Mouse (Mus musculus) layer of hippocampus, adult 2 months (tissue): ENCODE data around the gene Fam189a1. TPM values are rescaled to one million over a fixed set of nuclear protein-coding genes. Genes with fewer than 3 reads are reported as not detected.

ENCODE experiments used
- DNase-seq, 2 experiments: peaks; one replicate each; pipeline ENCODE4 v3.0.0; 2022; ENCODE audit warnings: low spot score in 2 of 2
- H3K27ac ChIP-seq: fragments of 200-600 bp; 2 replicates; pipeline ENCODE4 v1.8.1; 2022
- H3K4me3 ChIP-seq: fragments of 200-600 bp; 2 replicates; pipeline ENCODE4 v1.8.1; 2022; ENCODE audit warnings: mild to moderate bottlenecking
- CTCF ChIP-seq: fragments of 200-600 bp; conservative IDR thresholded peaks from 2 replicates; pipeline ENCODE4 v1.8.1; 2022; ENCODE audit warnings: antibody characterized with exemption, mild to moderate bottlenecking, moderate library complexity
- total RNA-seq, 2 experiments: library from RNA; stranded (reverse); gene quantifications; 2 replicates each; pipeline ENCODE4 v1.2.3; 2021

Fam189a1 gene
- total RNA-seq, 2 experiments from 2014 or later = 63.6 to 66.3 TPM

DNA sequence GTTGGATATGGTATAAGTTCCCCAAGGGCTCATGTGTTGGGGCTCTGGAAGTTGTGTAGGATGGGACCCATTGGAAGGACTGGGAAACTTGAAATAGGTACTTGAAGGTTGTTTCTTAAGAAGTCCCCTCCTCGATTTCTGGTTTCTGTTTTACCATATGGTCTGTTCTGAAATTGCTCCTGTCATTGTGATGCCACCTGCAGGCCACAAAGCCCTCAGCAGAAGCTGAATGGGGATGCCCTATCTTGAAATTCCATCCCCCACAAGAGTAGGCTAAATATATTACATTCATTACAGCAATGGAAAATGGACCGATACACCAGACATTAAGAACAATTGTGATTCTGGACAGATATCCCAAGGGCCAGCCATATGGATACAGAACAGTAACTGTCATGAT, 246.2 kb downstream of the Fam189a1 start:
- TF ChIP-seq CTCF = peak; percentile 38
- H3K4me3 ChIP-seq = no peak overlapping the region
- no peak for DNase-seq
- H3K27ac ChIP-seq = no peak overlapping the region

DNA sequence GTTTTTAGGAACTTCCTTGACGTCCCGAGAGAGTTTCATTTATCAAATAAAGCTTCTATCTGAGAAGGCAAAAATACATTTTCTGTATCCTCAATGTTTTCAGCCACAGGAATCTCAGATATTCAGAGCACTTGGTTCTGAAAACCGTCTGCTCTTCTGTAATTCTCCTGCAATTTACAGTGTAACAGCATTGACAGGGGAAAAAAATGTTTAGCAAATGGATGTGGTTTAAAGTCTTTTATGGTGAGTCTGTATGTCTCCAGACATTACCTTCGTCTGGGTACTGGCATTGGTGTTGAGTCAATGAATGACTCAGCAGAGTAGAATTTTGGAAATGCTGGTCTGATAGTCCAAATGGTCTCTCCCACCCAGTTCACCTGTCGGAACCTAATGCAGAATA, 249.4 kb downstream of the Fam189a1 start:
- H3K27ac ChIP-seq = no peak overlapping the region
- TF ChIP-seq CTCF = no peak
- DNase-seq = no peak
- H3K4me3 ChIP-seq = no peak overlapping the region

DNA sequence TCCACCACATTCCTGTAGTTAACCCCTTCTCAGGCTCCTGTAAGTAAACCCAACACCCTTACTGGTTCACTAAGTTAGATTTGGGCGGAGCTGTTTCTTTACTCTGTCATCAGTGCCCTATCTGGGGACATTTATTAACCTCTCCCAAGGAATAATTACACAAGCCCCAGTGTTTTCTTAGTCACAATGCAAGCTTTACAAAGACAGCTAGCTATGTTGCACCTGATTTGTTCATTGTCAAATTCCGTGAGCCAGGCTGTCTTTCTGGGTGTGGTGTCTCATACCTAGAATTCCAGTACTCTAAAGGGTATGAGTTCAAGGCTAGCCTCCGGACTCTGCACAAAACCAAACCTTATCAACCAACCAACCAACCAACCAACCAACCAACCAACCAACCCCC, 250.9 kb downstream of the Fam189a1 start:
- no peak for DNase-seq
- no peak for TF ChIP-seq CTCF

DNA sequence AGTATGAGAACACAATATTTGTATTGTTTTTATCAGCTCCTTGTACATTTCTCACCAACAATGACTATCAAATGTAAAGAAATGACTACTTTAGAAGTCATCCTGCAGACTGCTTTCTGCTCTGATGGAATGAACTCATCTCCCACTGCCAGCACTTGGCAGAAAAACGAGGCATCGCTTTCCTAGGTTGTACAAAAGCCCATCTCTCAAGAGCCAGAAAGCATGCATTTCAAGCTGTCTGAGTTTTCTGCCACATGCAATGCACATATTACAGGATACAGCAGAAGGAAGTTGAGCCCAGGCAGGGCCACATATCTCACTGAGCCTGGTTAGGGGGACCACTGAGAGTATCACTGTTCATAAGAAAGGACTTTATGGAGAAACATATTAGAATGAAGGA, 256.1 kb downstream of the Fam189a1 start:
- no peak for DNase-seq
- Histone ChIP-seq H3K4me3 (no peak overlapping the region), H3K27ac (no peak overlapping the region)
- no peak for TF ChIP-seq CTCF

More for the DNA sequence above, 250.9 kb downstream of the Fam189a1 start:
- no peak overlapping the region for H3K27ac ChIP-seq
- no peak overlapping the region for H3K4me3 ChIP-seq

DNA sequence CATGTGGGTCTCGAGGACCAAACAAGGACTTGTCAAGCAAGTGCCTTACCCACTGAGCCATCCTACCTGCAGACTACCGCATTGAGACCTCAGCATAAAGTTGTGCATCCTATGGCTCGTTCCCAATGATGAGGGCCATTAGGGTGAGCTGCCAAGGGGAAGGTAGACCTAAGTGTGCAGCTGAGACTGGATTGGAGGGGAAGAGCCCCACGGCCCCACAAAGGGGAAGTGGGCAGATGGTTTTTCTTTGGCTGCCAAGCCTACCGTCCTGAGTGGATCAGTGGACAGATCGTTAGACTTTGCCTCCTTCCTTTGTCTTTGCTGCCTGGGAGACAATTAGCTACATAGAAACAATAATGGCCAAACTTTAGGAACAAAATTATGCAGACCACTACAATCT, 259.8 kb downstream of the Fam189a1 start:
- no peak for DNase-seq
- H3K4me3 ChIP-seq = no peak overlapping the region
- H3K27ac ChIP-seq = no peak overlapping the region
- no peak for TF ChIP-seq CTCF

DNA sequence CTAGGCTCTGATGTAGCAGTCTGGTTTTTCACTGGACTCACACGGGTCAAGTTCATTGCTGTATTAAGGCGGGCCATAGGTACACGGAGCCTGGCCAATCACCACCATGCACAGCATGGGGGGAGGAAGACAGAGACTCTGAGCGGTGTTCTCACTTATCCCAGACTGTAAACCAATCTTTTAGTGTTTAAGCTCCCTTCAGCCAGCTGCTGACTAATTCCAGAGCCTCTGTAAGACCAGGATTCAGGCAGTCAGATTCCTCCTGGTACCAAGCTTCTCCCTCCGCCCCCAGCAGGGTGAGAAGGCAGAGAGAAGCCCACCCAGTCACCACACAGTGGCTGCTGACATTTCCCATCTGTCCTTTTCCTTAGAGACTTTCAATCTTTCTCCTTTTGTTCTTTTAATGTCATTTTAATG, 260.7 kb downstream of the Fam189a1 start:
- TF ChIP-seq CTCF = no peak
- DNase-seq = no peak
- peak overlapping the region; percentile 46 for H3K27ac ChIP-seq
- no peak overlapping the region for H3K4me3 ChIP-seq

DNA sequence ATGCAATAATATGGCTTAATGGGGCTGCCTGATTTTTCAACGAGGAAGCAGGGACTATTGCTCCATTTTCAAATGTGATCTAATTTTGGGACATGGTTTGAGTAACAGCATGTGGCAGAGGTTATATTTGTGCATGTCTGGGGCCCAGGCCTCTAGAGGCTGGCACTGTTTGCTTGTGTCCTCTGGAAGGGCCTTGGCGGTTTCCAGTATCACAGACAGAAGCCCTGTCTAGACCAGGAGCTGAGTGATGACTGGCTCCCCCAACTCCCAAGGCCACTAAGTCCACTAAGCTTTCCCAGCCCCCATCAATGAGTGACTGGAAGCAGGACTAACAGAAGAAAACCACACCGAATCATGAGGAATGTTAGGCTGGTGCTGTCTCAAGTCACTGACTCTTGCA, 265.2 kb downstream of the Fam189a1 start:
- DNase-seq = no peak
- no peak for TF ChIP-seq CTCF
- Histone ChIP-seq H3K4me3 (no peak overlapping the region), H3K27ac (no peak overlapping the region)

DNA sequence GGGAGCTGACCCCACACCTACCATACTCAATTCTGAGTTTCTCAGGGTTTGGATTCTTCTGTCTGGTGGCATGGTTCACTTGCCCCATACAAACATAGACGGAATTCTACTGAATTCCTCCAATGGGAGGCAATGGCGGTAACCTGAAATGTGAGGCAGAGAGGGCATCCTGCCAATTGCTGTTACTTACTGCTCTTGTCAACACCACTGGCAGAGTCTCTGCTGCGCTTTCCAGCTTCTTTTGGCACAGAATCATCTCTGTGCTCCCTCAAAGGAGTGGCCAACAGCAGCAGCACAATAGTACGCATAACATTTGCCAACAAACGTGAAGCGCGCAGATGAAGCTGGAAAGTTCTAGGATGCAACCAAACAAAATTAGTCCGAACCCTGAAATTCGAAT, 266.5 kb downstream of the Fam189a1 start:
- DNase-seq = peak; percentile 46 to 56
- no peak for TF ChIP-seq CTCF
- H3K4me3 ChIP-seq = no peak overlapping the region

DNA sequence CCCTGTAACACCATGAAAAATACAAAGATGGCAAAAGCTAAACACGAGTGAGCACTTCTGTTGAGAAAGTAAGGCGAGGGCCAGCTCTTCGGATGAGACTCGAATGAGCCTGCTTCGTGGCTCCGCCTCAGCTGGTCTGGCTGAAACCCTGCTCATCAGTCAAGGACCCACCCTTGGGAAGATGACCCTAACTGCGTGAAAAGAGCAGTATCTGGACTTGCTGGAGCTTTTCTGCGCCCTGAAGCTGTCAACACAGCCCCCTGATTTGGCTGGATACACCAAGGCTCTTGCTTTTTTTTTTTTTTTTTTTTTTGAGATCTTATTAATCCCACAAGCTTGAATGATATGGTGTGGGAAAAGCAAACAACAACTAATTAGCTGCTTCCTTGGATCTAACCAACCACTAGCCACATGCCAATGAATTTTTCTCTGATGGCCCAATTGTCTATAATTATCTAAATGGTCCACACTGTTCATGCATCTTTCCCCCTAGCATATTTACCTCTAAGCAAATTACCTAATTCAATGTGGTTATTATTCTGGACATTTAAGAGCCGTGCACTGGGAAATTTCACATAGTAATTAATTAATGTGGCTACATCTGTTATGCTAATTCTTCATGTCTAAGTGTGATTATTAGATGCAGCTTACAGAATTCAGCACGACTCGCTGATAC, 272.0 kb downstream of the Fam189a1 start:
- Histone ChIP-seq H3K4me3 (no peak overlapping the region), H3K27ac (no peak overlapping the region)
- no peak for TF ChIP-seq CTCF
- DNase-seq = no peak

More for the DNA sequence above, 266.5 kb downstream of the Fam189a1 start:
- H3K27ac ChIP-seq = no peak overlapping the region

DNA sequence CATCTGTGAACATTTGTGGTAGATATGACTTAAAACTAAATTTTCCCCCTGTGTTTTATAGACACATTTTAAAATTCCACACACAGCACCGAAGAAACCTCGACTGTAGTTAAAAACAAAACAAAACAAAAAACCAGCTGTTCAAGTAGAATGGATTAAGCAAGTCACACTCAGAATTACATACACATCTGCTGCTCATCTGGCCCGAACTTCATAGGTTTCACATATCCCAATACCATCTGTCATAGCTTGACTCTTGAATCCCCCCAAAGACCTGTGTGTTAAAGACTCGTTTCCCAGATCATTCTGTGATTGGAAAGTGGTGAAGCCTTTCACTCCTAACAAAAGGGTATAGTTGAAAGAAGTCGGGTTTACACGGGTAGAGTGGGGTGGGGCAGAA, 274.1 kb downstream of the Fam189a1 start:
- Histone ChIP-seq H3K27ac (no peak overlapping the region), H3K4me3 (no peak overlapping the region)
- no peak for DNase-seq
- no peak for TF ChIP-seq CTCF

DNA sequence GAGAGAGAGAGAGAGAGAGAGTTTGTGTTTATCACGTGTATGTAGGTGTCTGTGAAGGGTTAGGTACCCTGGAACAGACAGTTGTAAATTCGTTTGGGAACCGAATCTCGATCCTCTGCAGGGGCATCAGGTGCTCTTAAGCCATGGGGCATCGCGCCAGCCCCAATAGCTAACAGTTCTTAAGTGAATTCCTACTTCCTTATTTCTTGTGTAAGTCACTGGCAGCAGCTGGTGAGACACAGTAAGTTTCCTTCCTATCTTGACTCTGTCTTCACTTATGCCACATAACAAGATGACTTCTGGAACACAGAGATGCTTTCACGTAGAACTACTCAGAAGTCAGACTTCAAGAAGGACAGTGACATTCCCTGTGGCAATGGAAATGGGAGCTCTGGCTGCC, 275.0 kb downstream of the Fam189a1 start:
- H3K27ac ChIP-seq = no peak overlapping the region
- H3K4me3 ChIP-seq = no peak overlapping the region
- DNase-seq = no peak
- TF ChIP-seq CTCF = no peak

DNA sequence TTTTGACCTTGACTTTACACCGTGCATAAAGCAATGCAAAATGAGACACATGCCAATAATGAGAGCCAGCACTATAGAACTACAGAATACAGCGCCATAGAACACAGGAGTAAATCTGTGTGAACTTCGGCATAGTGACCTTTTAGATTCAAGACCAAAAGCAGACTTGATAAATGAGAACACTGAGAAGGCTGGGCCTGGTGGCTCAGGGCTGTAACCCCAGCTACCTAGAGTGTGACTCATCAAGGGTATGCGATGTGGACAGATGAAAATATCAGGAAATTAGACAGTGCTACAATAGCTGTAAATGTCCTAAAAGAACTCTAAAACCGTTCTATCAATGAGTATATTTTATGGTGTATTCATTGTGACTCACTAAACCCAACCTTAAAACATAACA, 276.0 kb downstream of the Fam189a1 start:
- Histone ChIP-seq H3K27ac (no peak overlapping the region), H3K4me3 (no peak overlapping the region)
- DNase-seq = no peak
- no peak for TF ChIP-seq CTCF

DNA sequence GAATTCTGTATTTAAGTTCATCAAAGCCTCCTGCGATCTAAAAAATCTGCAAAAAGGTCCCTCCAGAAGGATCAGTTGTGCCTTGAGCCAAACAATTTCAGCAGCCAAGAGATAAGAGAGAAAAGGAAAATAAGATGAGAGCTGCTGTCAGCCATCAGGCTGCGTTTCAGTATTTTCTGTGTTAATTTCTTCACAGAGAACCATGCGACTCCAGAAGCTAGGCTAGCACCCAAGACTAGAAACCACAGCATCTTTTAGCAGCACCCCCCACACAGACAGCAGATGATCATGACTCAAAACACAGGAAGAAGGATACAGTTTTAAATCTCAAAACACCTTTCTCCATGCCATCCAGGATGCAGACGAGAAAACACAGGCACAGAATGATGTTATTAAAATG, 281.4 kb downstream of the Fam189a1 start:
- Histone ChIP-seq H3K4me3 (no peak overlapping the region), H3K27ac (peak overlapping the region; percentile 28)
- no peak for TF ChIP-seq CTCF
- peak in 1 of 2 experiments; percentile 42 for DNase-seq

DNA sequence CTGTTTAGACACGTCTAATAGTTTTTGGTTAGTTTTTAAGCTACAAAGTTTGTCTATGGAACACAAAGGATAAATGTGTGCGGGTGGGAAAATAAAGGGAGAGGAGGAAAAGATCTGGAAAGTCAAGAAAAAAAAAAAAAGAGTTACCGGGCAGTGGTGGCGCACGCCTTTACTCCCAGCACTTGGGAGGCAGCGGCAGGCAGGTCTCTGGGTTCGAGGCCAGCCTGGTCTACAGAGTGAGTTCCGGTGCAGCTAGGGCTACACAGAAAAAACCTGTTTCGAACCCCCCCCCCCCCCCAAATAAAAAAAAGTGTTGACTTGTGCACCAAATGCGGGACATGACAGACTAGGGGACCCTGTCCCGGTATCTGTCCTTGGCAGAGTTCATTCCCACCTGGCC, 283.1 kb downstream of the Fam189a1 start:
- H3K27ac ChIP-seq = peak overlapping the region; percentile 94

DNA sequence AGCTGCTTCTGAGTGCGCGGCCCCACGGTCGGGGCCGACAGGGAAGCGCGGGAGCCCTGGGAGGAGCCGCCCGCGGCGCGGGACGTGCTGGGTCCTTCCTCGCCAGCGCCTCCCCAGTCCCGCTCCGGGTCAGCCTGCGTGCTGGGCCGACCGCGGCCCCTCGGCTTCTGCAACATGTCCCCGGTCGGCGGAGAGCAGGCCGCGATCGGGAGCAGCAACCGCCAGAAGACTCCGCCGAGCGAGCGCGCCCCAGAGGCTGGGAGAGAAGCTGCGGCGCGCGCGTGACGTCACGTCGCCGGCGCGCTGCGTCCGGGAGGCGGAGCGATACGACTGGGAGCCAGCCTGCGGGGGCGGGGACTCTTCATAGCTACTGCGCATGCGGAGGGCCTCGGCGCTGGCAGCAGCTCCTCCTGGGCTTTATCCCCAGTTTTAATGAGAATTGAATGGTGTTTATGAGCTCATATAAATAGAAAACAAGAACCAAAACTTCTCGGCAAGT, 283.6 kb downstream of the Fam189a1 start, which contains the start of gene Nsmce3:
Nsmce3 (minus strand) TSS at position 255 of the 499 bp plus-strand sequence.
- DNase-seq = peak; percentile 96 to 99
- peak within 1 kb of the TSS; percentile 94 for H3K27ac ChIP-seq
- peak; percentile 55 for TF ChIP-seq CTCF
- peak within 1 kb of the TSS; percentile 83 for H3K4me3 ChIP-seq

More for the DNA sequence above, 283.1 kb downstream of the Fam189a1 start:
- no peak for TF ChIP-seq CTCF
- H3K4me3 ChIP-seq = peak overlapping the region; percentile 83
- DNase-seq = no peak
